Mouse (Mus musculus) layer of hippocampus, adult 9-11 months (tissue): ENCODE data around the gene Tut7.
"Not testable (repeated sequence)": the region's sequence is repeated elsewhere in the genome, so short reads cannot be mapped to it uniquely, and the experiment has no call there.

Experiments used
- DNase-seq: peaks from one replicate; pipeline ENCODE4 v3.0.0; 2022

The Tut7 gene

GRCm38 (mm10) chr13:59822507-59823462 lies at the start of gene Tut7:
Gene Tut7, minus strand, starts transcription at chr13:59823147.
- peak; percentile 93 for DNase-seq

- no peak for DNase-seq
Measured at GRCm38 (mm10) chr13:59872446-59872845, 49.5 kb upstream of the Tut7 start.

GRCm38 (mm10) chr13:59870004-59870403 lies 47.1 kb upstream of the Tut7 start:
- no peak for DNase-seq

GRCm38 (mm10) chr13:59868011-59868649 lies 45.2 kb upstream of the Tut7 start:
- DNase-seq: no peak

- DNase-seq: no peak
Measured at GRCm38 (mm10) chr13:59867103-59867502, 44.2 kb upstream of the Tut7 start.

DNA sequence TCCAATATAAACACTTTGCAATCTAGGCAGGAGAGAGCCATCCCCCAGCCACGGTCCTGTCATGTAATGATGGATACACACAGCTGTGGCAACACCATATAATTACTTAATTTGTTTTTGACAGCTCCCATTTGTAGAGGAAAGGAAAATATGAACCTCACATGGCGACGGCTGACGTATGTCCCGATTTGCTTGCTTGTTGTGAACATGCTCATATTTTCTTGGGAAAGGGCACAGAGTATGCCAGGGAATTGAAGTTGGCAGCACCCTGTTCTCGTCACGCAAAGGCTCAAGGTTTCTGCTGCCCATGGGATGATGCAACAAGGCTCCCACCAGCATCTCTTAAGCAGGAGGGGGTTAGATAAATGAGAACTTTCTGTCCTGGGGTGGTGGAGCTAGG lies 36.6 kb upstream of the Tut7 start:
- no peak for DNase-seq

- peak; percentile 46 for DNase-seq
Measured at GRCm38 (mm10) chr13:59856286-59857070, 33.5 kb upstream of the Tut7 start.

DNA sequence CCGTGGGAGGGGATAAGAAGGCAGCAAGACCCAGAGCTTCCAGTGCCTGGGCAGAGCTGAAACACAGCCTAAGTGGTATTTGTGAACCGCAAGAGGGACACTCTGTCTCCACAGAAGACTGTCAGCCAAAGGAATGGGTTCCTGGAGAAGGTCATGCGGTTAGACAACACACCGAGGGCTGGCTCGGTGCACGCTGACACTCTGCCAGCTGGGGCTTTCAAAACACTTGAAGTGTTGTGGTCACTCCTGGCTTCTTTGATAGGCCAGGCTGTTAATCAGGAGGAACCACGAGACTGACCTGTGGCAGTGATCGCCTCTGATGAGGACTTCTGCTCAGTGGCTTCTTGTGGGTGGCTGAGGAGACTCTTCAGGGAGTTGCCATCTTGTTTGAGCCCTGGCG lies 30.5 kb upstream of the Tut7 start:
- no peak for DNase-seq

- DNase-seq: no peak
Measured at GRCm38 (mm10) chr13:59850373-59850772, 27.4 kb upstream of the Tut7 start.

GRCm38 (mm10) chr13:59844661-59845060 lies 21.7 kb upstream of the Tut7 start:
- no peak for DNase-seq

- no peak for DNase-seq
Measured at GRCm38 (mm10) chr13:59843976-59844375, 21.0 kb upstream of the Tut7 start.

- DNase-seq: peak; percentile 63
Measured at GRCm38 (mm10) chr13:59842226-59843210, 19.6 kb upstream of the Tut7 start.

GRCm38 (mm10) chr13:59841761-59842160 lies 18.8 kb upstream of the Tut7 start:
- DNase-seq: not testable (repeated sequence)

- DNase-seq: peak; percentile 91
Measured at GRCm38 (mm10) chr13:59840429-59841169, 17.7 kb upstream of the Tut7 start.

GRCm38 (mm10) chr13:59839356-59839755 lies 16.4 kb upstream of the Tut7 start:
- no peak for DNase-seq

- no peak for DNase-seq
Measured at GRCm38 (mm10) chr13:59838464-59838863, 15.5 kb upstream of the Tut7 start.

- DNase-seq: no peak
Measured at GRCm38 (mm10) chr13:59836811-59837210, 13.9 kb upstream of the Tut7 start.

GRCm38 (mm10) chr13:59836101-59836798 lies 13.3 kb upstream of the Tut7 start:
- no peak for DNase-seq

DNA sequence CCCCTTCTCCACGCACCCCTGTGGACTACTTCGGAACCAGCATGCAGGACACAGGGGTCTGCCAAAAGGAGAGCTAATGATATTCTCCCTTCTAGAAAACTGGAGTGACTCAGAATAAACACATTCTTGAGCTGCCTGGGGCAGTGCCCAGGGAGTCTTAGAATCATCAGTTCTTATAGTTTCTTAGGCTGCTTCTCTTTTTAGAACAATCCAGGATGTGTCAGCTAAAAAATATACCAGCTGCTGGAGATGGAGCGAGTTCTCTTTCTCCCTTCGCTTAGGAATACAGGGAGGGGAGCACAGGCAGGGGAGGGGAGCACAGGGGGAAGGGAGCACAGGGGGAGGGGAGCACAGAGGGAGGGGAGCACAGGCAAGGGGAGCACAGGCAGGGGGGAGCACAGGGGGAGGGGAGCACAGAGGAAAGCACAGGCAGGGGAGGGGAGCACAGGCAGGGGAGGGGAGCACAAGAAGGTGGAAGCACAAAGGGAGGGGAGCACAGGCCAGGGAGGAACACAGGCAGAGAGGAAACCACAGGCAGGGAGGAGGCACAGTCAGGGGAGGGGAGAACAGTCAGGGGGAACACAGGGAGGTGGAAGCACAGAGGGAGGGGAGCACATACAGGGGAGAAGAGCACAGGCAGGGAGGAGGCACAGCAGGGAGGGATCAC lies 12.0 kb upstream of the Tut7 start:
- DNase-seq: peak; percentile 55

DNA sequence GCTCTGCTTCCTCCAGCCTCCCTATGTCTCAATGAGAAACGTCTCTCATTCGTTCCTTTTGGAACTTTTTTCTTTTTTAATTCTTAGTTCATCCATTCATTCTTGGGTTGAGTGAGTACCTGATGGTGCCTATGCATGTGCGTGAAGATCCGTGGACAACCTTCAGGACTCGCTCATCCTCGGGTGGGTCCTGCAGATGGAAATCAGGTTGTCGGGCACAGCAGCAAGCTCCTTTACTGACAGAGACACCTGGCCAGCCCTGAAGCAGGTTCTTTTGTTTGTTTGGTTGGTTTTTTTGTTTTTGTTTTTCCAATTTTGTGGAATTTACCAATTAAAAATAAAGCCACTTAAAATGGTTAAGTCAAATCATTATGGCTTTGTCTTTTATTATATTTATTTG lies 9.9 kb upstream of the Tut7 start:
- no peak for DNase-seq
